Mouse (Mus musculus): Measurements from ENCODE around the gene Lrrk1.

The Lrrk1 gene

DNA sequence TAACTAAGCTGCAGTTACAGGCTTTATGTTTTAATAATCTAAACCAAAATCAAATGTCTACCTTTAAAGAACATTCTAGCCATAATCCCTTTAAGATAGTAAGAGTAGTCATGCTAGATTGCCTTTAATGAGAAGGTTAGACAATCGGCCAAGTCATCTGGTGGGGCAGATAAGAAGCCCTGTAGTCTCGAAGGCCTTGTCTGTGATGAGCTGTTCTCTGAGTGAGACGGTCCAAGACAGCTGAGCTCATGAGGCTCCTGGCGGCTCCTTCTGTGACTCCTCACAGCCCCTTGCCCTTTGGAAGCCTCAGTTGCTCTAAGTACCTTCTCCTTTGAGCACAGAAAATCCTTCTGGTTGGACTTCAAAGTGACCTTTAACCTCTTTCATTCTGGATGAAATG lies 211.2 kb downstream of the Lrrk1 start:
- ChIA-PET CTCF (no interaction called here), POLR2A (interaction anchor here in 2 of 4 experiments (0.6 to 1.1 kb wide), 3 partner anchors 12 to 480 kb away, joined by 3 to 7 read pairs (median 3); no protein-coding TSS in a partner anchor)
